Mouse (Mus musculus) neural tube, embryonic 11.5 days (tissue): ENCODE measurements around the gene Pde10a. TPM values are rescaled to one million over a fixed set of nuclear protein-coding genes. Genes with fewer than 3 reads are reported as not detected.

Source experiments
- ATAC-seq: fragments of 200-750 bp; cut with Nextera tagmentation; 2 replicates; pipeline ENCODE4 v1.8.0; 2017; ENCODE audit warnings: moderate number of reproducible peaks, mild to moderate bottlenecking, moderate TSS enrichment, moderate library complexity; ENCODE audit not compliant: insufficient read depth, low FRiP score, low TSS enrichment
- DNase-seq: peaks from one replicate; pipeline ENCODE4 v3.0.0-alpha.2; 2015; ENCODE audit warnings: low spot score
- H3K27ac ChIP-seq: fragments of 300-500 bp; sonication (generic); 2 replicates; pipeline ENCODE4 v1.5.1; 2014; ENCODE audit warnings: low read depth, mild to moderate bottlenecking, low read length
- H3K27me3 ChIP-seq: fragments of 300-500 bp; sonication (generic); 2 replicates; pipeline ENCODE4 v1.6.1; 2014; ENCODE audit warnings: mild to moderate bottlenecking, low read length, mixed read lengths; ENCODE audit not compliant: control insufficient read depth, insufficient read depth
- H3K36me3 ChIP-seq: fragments of 300-500 bp; sonication (generic); 2 replicates; pipeline ENCODE4 v1.6.1; 2014; ENCODE audit warnings: mild to moderate bottlenecking, low read length, moderate library complexity, mixed read lengths; ENCODE audit not compliant: control insufficient read depth, insufficient read depth
- H3K4me1 ChIP-seq: fragments of 300-500 bp; sonication (generic); 2 replicates; pipeline ENCODE4 v1.6.1; 2014; ENCODE audit warnings: low read length, mixed read lengths; ENCODE audit not compliant: control insufficient read depth, insufficient read depth
- H3K4me2 ChIP-seq: fragments of 300-500 bp; sonication (generic); 2 replicates; pipeline ENCODE4 v1.6.1; 2014; ENCODE audit warnings: low read depth, mild to moderate bottlenecking, moderate library complexity
- H3K4me3 ChIP-seq: fragments of 300-500 bp; sonication (generic); 2 replicates; pipeline ENCODE4 v1.5.1; 2014; ENCODE audit warnings: low read depth, low read length
- H3K9ac ChIP-seq: fragments of 300-500 bp; sonication (generic); 2 replicates; pipeline ENCODE4 v1.6.1; 2014; ENCODE audit warnings: mild to moderate bottlenecking, low read length
- H3K9me3 ChIP-seq: fragments of 300-500 bp; sonication (generic); 2 replicates; pipeline ENCODE4 v1.6.1; 2016; ENCODE audit warnings: low read length; ENCODE audit not compliant: control insufficient read depth
- WGBS: fragments of 180-500 bp; shearing (Covaris S2); extraction: QIAGEN DNeasy Blood & Tissue Kit; methylation state at CpG from one replicate; pipeline ENCODE4 v1.1.7; 2014; 5-methylcytosine and 5-hydroxymethylcytosine counted together
- polyA plus RNA-seq: library from polyadenylated mRNA; unstranded; fragments of >200 nt; fragmentation: Nextera tagmentation; extraction: Ambion mirVana; gene quantifications from 2 replicates; pipeline ENCODE4 v1.2.1, GENCODE M21; 2014

Gene Pde10a
- polyA plus RNA-seq, 1 experiment from 2014 or later: 5.9 TPM

GRCm38 (mm10) chr17:8777710-8778109 lies 252.5 kb downstream of the Pde10a start:
- no peak for ATAC-seq
- H3K4me3 ChIP-seq: no peak overlapping the region
- no peaks in the 10 kb centered on the region for H3K36me3 ChIP-seq
- no peaks in the 10 kb centered on the region for H3K9me3 ChIP-seq
- H3K27ac ChIP-seq: no peak overlapping the region
- 87% methylated on average over 6 of the region's 6 CpGs for WGBS
- H3K9ac ChIP-seq: no peak overlapping the region
- H3K4me2 ChIP-seq: no peak overlapping the region
- no peaks in the 10 kb centered on the region for H3K27me3 ChIP-seq
- DNase-seq: no peak
- no peaks in the 10 kb centered on the region for H3K4me1 ChIP-seq

GRCm38 (mm10) chr17:8778839-8779238 lies 253.7 kb downstream of the Pde10a start:
- H3K27me3 ChIP-seq: no peaks in the 10 kb centered on the region
- no peak overlapping the region for H3K4me2 ChIP-seq
- no peak overlapping the region for H3K9ac ChIP-seq
- no peak overlapping the region for H3K27ac ChIP-seq
- DNase-seq (no peak), ATAC-seq (no peak)
- no peaks in the 10 kb centered on the region for H3K36me3 ChIP-seq
- no peaks in the 10 kb centered on the region for H3K4me1 ChIP-seq
- no peaks in the 10 kb centered on the region for H3K9me3 ChIP-seq
- no peak overlapping the region for H3K4me3 ChIP-seq
- WGBS: 76% methylated on average over 4 of the region's 5 CpGs

DNA sequence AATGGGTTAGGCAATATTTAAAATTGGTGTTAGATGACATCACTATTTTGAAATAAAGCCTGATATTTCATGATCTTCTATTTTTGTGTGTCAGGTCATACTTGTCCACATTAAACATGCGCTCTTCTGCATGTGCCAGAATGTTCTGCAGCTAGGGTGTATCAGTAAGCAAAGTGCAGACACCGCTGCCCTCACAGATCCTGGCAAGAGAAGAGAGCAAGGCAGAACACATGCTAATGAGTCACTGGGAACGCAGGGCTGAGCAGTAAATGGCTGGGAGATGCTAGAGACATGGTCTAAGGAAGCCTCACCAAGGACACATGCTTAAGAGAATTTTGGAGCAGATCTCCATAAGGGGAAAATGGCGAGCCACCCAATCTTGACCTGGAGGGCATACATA lies 255.3 kb downstream of the Pde10a start:
- H3K27ac ChIP-seq: no peak overlapping the region
- no peaks in the 10 kb centered on the region for H3K9me3 ChIP-seq
- DNase-seq (no peak), ATAC-seq (no peak)
- H3K27me3 ChIP-seq: no peaks in the 10 kb centered on the region
- no peaks in the 10 kb centered on the region for H3K36me3 ChIP-seq
- H3K9ac ChIP-seq: no peak overlapping the region
- 76% methylated on average over 4 of the region's 4 CpGs for WGBS
- no peak overlapping the region for H3K4me2 ChIP-seq
- H3K4me1 ChIP-seq: no peaks in the 10 kb centered on the region
- no peak overlapping the region for H3K4me3 ChIP-seq

GRCm38 (mm10) chr17:8781040-8781439 lies 255.9 kb downstream of the Pde10a start:
- H3K9ac ChIP-seq: no peak overlapping the region
- no peaks in the 10 kb centered on the region for H3K36me3 ChIP-seq
- H3K4me1 ChIP-seq: no peaks in the 10 kb centered on the region
- ATAC-seq (no peak), DNase-seq (no peak)
- H3K4me3 ChIP-seq: no peak overlapping the region
- no peak overlapping the region for H3K27ac ChIP-seq
- H3K9me3 ChIP-seq: no peaks in the 10 kb centered on the region
- no peak overlapping the region for H3K4me2 ChIP-seq
- no peaks in the 10 kb centered on the region for H3K27me3 ChIP-seq
- WGBS: 88% methylated on average over 2 of the region's 2 CpGs

DNA sequence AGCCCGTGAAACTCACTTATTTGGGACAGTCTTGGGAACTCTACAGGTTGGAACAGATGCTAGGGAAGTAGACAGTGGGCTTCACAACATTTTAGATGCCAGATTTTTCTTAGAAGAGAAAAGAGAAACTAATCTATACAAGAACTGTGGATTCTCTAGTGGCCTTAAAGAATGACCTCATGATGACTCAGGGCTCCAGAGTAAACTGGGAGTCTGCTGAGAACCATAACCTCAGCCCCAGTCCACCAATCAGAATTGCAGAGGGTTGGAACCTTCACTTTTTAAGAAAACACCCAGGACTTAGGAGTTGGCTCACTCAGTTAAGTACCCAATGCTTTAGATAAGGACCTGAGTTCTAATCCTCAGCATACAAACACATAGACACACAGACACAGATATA lies 256.4 kb downstream of the Pde10a start:
- no peak overlapping the region for H3K4me2 ChIP-seq
- DNase-seq: no peak
- no peak overlapping the region for H3K4me3 ChIP-seq
- no peak overlapping the region for H3K27ac ChIP-seq
- ATAC-seq: no peak
- H3K9me3 ChIP-seq: no peaks in the 10 kb centered on the region
- H3K4me1 ChIP-seq: no peaks in the 10 kb centered on the region
- no peaks in the 10 kb centered on the region for H3K36me3 ChIP-seq
- no peaks in the 10 kb centered on the region for H3K27me3 ChIP-seq
- WGBS: 75% methylated on average over 1 of the region's 1 CpGs
- H3K9ac ChIP-seq: no peak overlapping the region

GRCm38 (mm10) chr17:8785908-8786307 lies 260.7 kb downstream of the Pde10a start:
- ATAC-seq (no peak), DNase-seq (no peak)
- H3K4me2 ChIP-seq: no peak overlapping the region
- no peak overlapping the region for H3K27ac ChIP-seq
- no peaks in the 10 kb centered on the region for H3K4me1 ChIP-seq
- WGBS: 77% methylated on average over 6 of the region's 6 CpGs
- no peaks in the 10 kb centered on the region for H3K27me3 ChIP-seq
- no peak overlapping the region for H3K4me3 ChIP-seq
- H3K36me3 ChIP-seq: no peaks in the 10 kb centered on the region
- no peaks in the 10 kb centered on the region for H3K9me3 ChIP-seq
- no peak overlapping the region for H3K9ac ChIP-seq

DNA sequence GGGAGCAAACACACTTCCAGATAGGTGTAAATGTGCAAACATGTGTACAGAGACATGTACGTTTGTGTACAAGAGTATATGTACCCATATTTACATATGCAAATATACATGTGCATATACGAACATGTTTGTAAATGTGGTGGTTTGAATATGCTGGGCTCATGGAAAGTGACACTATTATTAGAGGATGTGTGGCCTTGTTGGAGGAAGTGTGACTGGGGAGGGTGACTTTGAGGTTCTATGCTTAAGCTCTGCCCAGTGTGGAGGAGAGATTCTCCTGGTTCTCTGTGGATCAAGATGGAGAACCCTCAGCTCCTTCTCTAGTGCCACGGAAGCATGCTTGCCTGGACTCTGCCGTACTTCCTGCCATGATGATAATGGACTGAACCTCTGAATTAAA lies 261.3 kb downstream of the Pde10a start:
- WGBS: 89% methylated on average over 4 of the region's 4 CpGs
- Histone ChIP-seq H3K4me3 (no peak overlapping the region), H3K9me3 (no peaks in the 10 kb centered on the region), H3K4me2 (no peak overlapping the region), H3K27ac (no peak overlapping the region), H3K27me3 (no peaks in the 10 kb centered on the region), H3K9ac (no peak overlapping the region), H3K4me1 (no peaks in the 10 kb centered on the region), H3K36me3 (no peaks in the 10 kb centered on the region)
- DNase-seq: no peak
- ATAC-seq: no peak

DNA sequence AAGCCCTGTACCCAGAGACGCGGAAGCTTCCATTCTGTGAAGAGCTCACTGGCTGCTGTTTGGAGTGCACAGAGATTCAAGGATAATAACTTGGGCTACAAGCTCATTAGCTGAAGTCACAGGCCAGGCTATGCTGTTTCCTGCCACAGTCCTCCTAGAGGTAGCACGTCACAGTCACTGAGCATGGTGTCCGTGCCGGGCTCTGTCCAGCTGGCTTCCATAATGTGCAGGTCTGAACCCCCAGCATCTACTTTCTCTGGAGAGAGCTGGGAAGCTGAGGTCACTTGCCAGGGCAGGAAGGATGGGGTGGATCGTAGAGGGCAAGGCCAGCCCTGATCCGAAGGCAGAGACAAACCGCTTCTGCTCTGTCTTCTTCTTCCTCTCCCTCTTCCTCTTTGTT lies 262.6 kb downstream of the Pde10a start:
- no peaks in the 10 kb centered on the region for H3K9me3 ChIP-seq
- no peak overlapping the region for H3K4me3 ChIP-seq
- no peak overlapping the region for H3K4me2 ChIP-seq
- DNase-seq (no peak), ATAC-seq (no peak)
- no peak overlapping the region for H3K9ac ChIP-seq
- no peaks in the 10 kb centered on the region for H3K4me1 ChIP-seq
- 87% methylated on average over 8 of the region's 8 CpGs for WGBS
- H3K27me3 ChIP-seq: no peaks in the 10 kb centered on the region
- H3K36me3 ChIP-seq: no peaks in the 10 kb centered on the region
- no peak overlapping the region for H3K27ac ChIP-seq

- WGBS: 76% methylated on average over 4 of the region's 4 CpGs
- H3K27ac ChIP-seq: no peak overlapping the region
- H3K4me3 ChIP-seq: no peak overlapping the region
- H3K36me3 ChIP-seq: no peaks in the 10 kb centered on the region
- ATAC-seq: no peak
- no peaks in the 10 kb centered on the region for H3K9me3 ChIP-seq
- no peaks in the 10 kb centered on the region for H3K27me3 ChIP-seq
- H3K9ac ChIP-seq: no peak overlapping the region
- no peak for DNase-seq
- H3K4me2 ChIP-seq: no peak overlapping the region
- no peaks in the 10 kb centered on the region for H3K4me1 ChIP-seq
Measured at GRCm38 (mm10) chr17:8791561-8791960, 266.4 kb downstream of the Pde10a start.
